Mouse (Mus musculus): ENCODE results near the gene Ccdc141.

GRCm38 (mm10) chr2:76968919-76969318 is 201.5 kb downstream of the Ccdc141 start:
- no peak for TF ChIP-seq POLR2A (IDR thresholded peaks at IDR 0.05; ENCODE audit: low read depth, low read length)
- peak; percentile 44; the same call in 1 of the 2 replicates for TF ChIP-seq CTCF (IDR thresholded peaks at IDR 0.05; ENCODE audit: borderline replicate concordance, insufficient read depth, low read length)
